Mouse (Mus musculus): ENCODE data around the gene Pigyl.

DNA sequence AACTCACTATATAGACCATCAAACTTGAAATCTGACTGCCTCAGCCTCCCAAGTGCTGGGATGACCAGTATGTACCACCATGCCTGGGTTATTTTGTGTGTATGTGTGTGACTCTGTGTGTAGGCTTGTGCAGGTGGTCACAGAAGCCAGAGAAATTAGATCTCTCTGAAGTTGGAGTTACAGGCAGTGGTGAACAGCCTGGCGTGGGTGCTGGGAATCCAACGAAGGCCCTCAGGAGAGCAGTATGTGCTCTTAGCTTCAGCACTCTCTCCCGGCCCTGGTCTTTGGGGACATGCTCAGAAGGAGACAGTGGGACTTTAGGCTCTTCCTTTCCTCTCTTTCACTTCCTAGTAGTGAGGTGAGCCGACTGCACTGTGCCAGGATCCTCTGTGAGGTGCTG lies 15.7 kb downstream of the Pigyl start:
- TF ChIP-seq CTCF (IDR thresholded peaks at IDR 0.05; ENCODE audit: low read depth) (no peak), EP300 (IDR thresholded peaks at IDR 0.05; ENCODE audit: low read depth) (no peak)

All from liver, postnatal 0 days (tissue).